Mouse (Mus musculus) heart, embryonic 16.5 days (tissue): ENCODE measurements around the gene Efna1. TPM values are rescaled to one million over a fixed set of nuclear protein-coding genes. Genes with fewer than 3 reads are reported as not detected.

ENCODE experiments used
- ATAC-seq: fragments of 200-750 bp; cut with Nextera tagmentation; replicated peaks from 2 replicates; pipeline ENCODE4 v1.8.0; 2017; ENCODE audit warnings: moderate number of reproducible peaks; ENCODE audit not compliant: insufficient read depth, low FRiP score; ENCODE audit errors: extremely low read depth
- H3K27ac ChIP-seq: fragments of 300-500 bp; sonication (generic); 2 replicates; pipeline ENCODE4 v1.5.1; 2014; ENCODE audit warnings: mild to moderate bottlenecking, low read length, control low read depth, moderate library complexity
- H3K27me3 ChIP-seq: fragments of 300-500 bp; sonication (generic); 2 replicates; pipeline ENCODE4 v1.6.1; 2014; ENCODE audit warnings: low read length, mixed read lengths; ENCODE audit not compliant: control insufficient read depth, insufficient read depth
- H3K36me3 ChIP-seq: fragments of 300-500 bp; sonication (generic); 2 replicates; pipeline ENCODE4 v1.6.1; 2014; ENCODE audit not compliant: control insufficient read depth, insufficient read depth
- H3K4me1 ChIP-seq: fragments of 300-500 bp; sonication (generic); 2 replicates; pipeline ENCODE4 v1.6.1; 2014; ENCODE audit warnings: low read length, mixed read lengths; ENCODE audit not compliant: control insufficient read depth, insufficient read depth
- H3K4me2 ChIP-seq: fragments of 300-500 bp; sonication (generic); 2 replicates; pipeline ENCODE4 v1.6.1; 2014; ENCODE audit warnings: low read depth, mild to moderate bottlenecking, control low read depth, low read length
- H3K4me3 ChIP-seq: fragments of 300-500 bp; sonication (generic); 2 replicates; pipeline ENCODE4 v1.5.1; 2014; ENCODE audit warnings: mild to moderate bottlenecking, control low read depth, low read length
- H3K9ac ChIP-seq: fragments of 300-500 bp; sonication (generic); 2 replicates; pipeline ENCODE4 v1.6.1; 2014; ENCODE audit warnings: low read length, control low read depth
- H3K9me3 ChIP-seq: fragments of 300-500 bp; sonication (generic); replicated peaks from 2 replicates; pipeline ENCODE4 v1.6.1; 2016; ENCODE audit warnings: low read length; ENCODE audit not compliant: control insufficient read depth
- WGBS: fragments of 180-500 bp; shearing (Covaris S2); extraction: QIAGEN DNeasy Blood & Tissue Kit; methylation state at CpG from one replicate; pipeline ENCODE4 v1.1.7; 2014; 5-methylcytosine and 5-hydroxymethylcytosine counted together
- polyA plus RNA-seq: library from polyadenylated mRNA; unstranded; fragments of >200 nt; fragmentation: Nextera tagmentation; extraction: Ambion mirVana; gene quantifications from 2 replicates; pipeline ENCODE4 v1.2.1, GENCODE M21; 2015

The Efna1 gene
- polyA plus RNA-seq = 34.4 and 45.5 TPM in 2 replicates

- Histone ChIP-seq H3K4me2 (peak within 1 kb of the TSS; percentile 98), H3K36me3 (peaks cover 1% of the 10 kb centered on the region), H3K9ac (peak within 1 kb of the TSS; percentile 83), H3K9me3 (no peaks in the 10 kb centered on the region), H3K4me1 (peaks cover 28% of the 10 kb centered on the region), H3K4me3 (peak within 1 kb of the TSS; percentile 69), H3K27ac (peak within 1 kb of the TSS; percentile 91), H3K27me3 (peaks cover 2% of the 10 kb centered on the region; the same call in 1 of the 2 replicates)
- under 1% methylated on average over 52 of the region's 52 CpGs for WGBS
- peak; percentile 19; the same call in 1 of the 2 replicates for ATAC-seq
Measured at GRCm38 (mm10) chr3:89280606-89281511, at the start of gene Efna1. TSS of gene Efna1 (minus strand) at chr3:89281142.

- ATAC-seq = no peak
- Histone ChIP-seq H3K9ac (no peak overlapping the region), H3K4me2 (no peak overlapping the region), H3K27me3 (peaks cover 5% of the 10 kb centered on the region; the same call in 1 of the 2 replicates), H3K4me3 (no peak overlapping the region), H3K9me3 (no peaks in the 10 kb centered on the region), H3K27ac (no peak overlapping the region), H3K36me3 (peaks cover 7% of the 10 kb centered on the region; the same call in 1 of the 2 replicates), H3K4me1 (peaks cover 3% of the 10 kb centered on the region; the same call in 1 of the 2 replicates)
- WGBS = 47% methylated on average over 3 of the region's 3 CpGs
Measured at GRCm38 (mm10) chr3:89330346-89330745, 49.4 kb upstream of the Efna1 start.

DNA sequence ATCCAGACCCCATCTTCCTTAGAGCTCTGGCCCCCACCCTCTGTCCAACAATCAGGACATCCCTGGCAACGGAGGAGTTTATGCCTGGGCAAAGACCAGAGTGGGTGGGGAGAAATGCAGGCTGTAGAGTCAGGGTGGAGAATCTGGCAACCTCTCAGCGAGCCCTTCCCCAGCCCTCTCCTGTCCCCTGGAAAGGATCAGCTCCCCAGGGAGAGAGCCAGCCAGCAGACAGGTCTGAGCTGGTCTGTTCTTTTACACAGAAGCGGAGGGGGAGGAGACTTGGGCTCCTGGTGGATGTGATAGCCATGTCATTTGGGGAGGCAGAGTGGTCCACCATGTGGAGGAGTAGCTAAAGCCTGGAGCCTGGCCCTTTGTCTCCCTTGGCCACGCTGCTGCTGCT is 47.7 kb upstream of the Efna1 start:
- H3K27ac ChIP-seq = no peak overlapping the region
- WGBS = 13% methylated on average over 4 of the region's 4 CpGs
- ATAC-seq = 0 out of 2 replicates have a peak, but pooled peaks have one; percentile 33

GRCm38 (mm10) chr3:89327371-89327870 is 46.5 kb upstream of the Efna1 start:
- Histone ChIP-seq H3K4me3 (no peak overlapping the region), H3K9ac (no peak overlapping the region), H3K4me2 (no peak overlapping the region), H3K9me3 (no peaks in the 10 kb centered on the region), H3K36me3 (no peaks in the 10 kb centered on the region), H3K27ac (no peak overlapping the region), H3K27me3 (peaks cover 14% of the 10 kb centered on the region), H3K4me1 (peaks cover 5% of the 10 kb centered on the region)
- no peak for ATAC-seq
- 57% methylated on average over 9 of the region's 9 CpGs for WGBS

More for the DNA sequence above, 47.7 kb upstream of the Efna1 start:
- Histone ChIP-seq H3K9me3 (no peaks in the 10 kb centered on the region), H3K4me2 (no peak overlapping the region), H3K9ac (no peak overlapping the region), H3K36me3 (peaks cover under 1% of the 10 kb centered on the region; the same call in 1 of the 2 replicates), H3K4me3 (no peak overlapping the region), H3K27me3 (peaks cover 7% of the 10 kb centered on the region; the same call in 1 of the 2 replicates), H3K4me1 (peaks cover 3% of the 10 kb centered on the region; the same call in 1 of the 2 replicates)

- Histone ChIP-seq H3K9ac (no peak overlapping the region), H3K27ac (no peak overlapping the region), H3K4me2 (no peak overlapping the region), H3K9me3 (no peaks in the 10 kb centered on the region), H3K36me3 (no peaks in the 10 kb centered on the region), H3K4me3 (no peak overlapping the region), H3K27me3 (peaks cover 27% of the 10 kb centered on the region), H3K4me1 (peaks cover 18% of the 10 kb centered on the region)
- ATAC-seq = no peak
- WGBS = 83% methylated on average over 8 of the region's 8 CpGs
Measured at GRCm38 (mm10) chr3:89325882-89326281, 44.9 kb upstream of the Efna1 start.

GRCm38 (mm10) chr3:89322514-89323165 is 41.7 kb upstream of the Efna1 start, which contains the start of gene Efna3:
TSS of gene Efna3 (minus strand) at chr3:89322965.
- Histone ChIP-seq H3K4me3 (peak within 1 kb of the TSS; percentile 66), H3K27ac (no peak within 1 kb of the TSS), H3K27me3 (peaks cover 56% of the 10 kb centered on the region), H3K4me1 (peaks cover 34% of the 10 kb centered on the region), H3K9me3 (no peaks in the 10 kb centered on the region), H3K4me2 (peak within 1 kb of the TSS; percentile 98), H3K36me3 (no peaks in the 10 kb centered on the region), H3K9ac (peak within 1 kb of the TSS; percentile 69)
- ATAC-seq = peak; percentile 53; the same call in 1 of the 2 replicates
- WGBS = under 1% methylated on average over 47 of the region's 53 CpGs

DNA sequence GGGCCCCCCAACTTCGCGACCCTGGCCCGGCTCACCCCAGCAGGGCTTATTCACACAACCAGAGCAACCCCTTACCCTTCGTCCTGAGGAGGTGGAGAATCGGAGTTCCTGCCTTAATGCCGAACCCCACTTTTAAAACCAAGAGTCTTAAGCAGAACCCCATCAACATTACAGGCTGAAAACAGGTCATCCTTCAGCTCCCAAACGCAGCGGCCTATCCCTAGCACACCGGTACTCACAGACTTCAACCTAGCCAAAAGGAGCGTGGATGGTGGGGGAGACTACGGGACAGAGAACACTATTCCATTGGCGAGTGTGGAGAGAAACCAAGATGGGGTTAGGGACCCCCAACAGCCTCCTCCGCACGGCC is 41.2 kb upstream of the Efna1 start:
- no peak for ATAC-seq
- H3K27ac ChIP-seq = no peak overlapping the region
- H3K9ac ChIP-seq = peak overlapping the region; percentile 69
- no peaks in the 10 kb centered on the region for H3K36me3 ChIP-seq
- H3K9me3 ChIP-seq = no peaks in the 10 kb centered on the region
- peak overlapping the region; percentile 66 for H3K4me3 ChIP-seq
- WGBS = 3% methylated on average over 14 of the region's 14 CpGs
- peaks cover 34% of the 10 kb centered on the region for H3K4me1 ChIP-seq
- peak overlapping the region; percentile 98 for H3K4me2 ChIP-seq
- H3K27me3 ChIP-seq = peaks cover 59% of the 10 kb centered on the region

DNA sequence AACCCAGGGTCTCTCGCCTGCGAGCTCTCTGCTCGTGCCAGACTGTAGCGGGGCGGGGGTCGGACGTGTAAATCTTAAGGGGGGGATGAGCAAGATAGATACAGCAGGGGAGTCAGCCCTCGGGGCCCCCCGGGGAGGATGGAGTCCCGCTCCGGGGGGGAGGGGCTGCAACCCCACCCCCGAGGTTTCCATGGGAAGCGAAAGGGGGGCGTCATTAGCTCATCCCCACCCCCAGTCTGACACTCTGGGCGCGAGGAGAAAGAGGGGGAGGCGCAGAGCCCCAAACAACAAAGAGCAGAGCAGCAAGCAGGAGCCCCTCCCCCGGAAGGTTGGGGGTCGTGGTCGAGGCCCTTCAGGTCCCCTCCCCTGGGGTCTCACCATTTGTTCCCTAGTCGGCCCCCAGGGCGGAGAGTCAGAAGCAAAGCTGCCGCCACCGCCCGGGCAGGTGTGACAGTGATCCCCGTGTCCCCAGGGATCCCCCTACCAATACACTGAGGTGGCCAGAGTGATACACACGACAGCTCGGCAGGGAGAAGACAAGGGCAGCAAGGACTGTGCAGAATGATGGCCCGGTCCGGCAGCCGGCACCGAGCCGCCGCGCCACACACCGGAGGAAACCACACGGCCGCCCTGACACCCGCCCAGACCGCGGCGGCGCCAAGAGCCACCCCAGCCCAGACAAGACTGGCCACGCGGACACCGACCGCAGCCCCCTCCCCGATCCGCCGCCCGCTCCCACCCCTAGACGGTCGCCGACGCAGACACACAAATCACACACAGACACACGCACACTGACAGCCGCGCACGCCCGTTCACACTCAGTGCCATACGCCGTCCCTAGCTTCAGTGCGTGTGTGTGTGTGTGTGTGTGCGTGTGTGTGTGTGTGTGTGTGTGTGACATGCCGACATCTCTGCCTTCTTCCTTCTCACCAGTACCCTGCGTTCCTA is 40.5 kb upstream of the Efna1 start:
- Histone ChIP-seq H3K4me2 (peak overlapping the region; percentile 98), H3K4me3 (peak overlapping the region; percentile 66), H3K27ac (no peak overlapping the region), H3K9me3 (no peaks in the 10 kb centered on the region), H3K27me3 (peaks cover 59% of the 10 kb centered on the region), H3K4me1 (peaks cover 37% of the 10 kb centered on the region), H3K36me3 (no peaks in the 10 kb centered on the region), H3K9ac (peak overlapping the region; percentile 55)
- WGBS = under 1% methylated on average over 65 of the region's 66 CpGs
- ATAC-seq = no peak
